Mouse (Mus musculus): ENCODE results near the gene Socs7. TPM values are rescaled to one million over a fixed set of nuclear protein-coding genes. Genes with fewer than 3 reads are reported as not detected.

The Socs7 gene
- polyA plus RNA-seq, 1 experiment, result 37.1 TPM

DNA sequence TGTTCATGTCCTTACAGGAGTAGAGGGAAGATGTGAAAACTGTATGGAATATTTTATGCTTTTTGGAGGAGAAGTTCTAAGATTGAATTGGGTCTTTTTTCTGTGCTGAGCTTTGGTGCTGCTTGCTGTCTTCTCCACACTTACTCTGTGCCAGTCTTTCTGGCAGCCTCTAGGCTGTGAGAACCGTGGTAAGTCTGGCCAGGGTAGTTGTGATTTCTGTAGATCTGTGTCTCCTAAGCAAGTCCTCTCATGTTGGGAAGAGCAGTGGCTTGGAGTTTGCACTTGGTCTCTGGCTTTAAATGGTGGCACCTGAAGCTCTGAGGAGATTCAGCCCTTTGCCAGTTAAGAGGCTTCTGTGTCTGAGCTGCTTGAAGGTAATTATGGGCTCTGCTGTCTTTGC is 3.2 kb downstream of the Socs7 start:
- DNase-seq (ENCODE audit: low read depth), result no peak
- no peak for TF ChIP-seq CTCF (IDR thresholded peaks at IDR 0.05; ENCODE audit: borderline replicate concordance, extremely low read depth, insufficient read depth, insufficient read length)
- no peak for TF ChIP-seq POLR2A (IDR thresholded peaks at IDR 0.05; ENCODE audit: borderline replicate concordance, extremely low read depth, insufficient read depth, insufficient read length, poor library complexity, severe bottlenecking)

DNA sequence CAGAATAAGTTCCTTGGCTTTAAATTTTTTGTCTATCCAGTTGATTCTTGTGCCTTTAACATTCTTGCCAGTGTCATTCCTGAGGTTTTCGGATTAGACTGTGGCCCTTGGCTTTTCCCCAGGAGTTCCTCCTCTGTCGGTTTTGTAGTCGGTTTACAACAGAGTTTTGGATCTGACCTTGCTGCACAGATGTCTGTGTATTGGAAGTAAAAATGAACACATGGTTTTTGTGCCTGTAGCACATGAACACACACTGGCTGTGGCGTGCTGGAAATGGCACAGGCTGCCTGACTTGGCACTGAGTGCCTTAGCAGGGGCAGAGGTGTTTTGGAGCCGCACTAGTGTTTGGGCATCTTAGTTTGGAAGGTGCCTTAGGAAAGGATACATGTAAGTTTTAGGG is 6.2 kb downstream of the Socs7 start:
- no peak for TF ChIP-seq POLR2A (IDR thresholded peaks at IDR 0.05; ENCODE audit: borderline replicate concordance, extremely low read depth, insufficient read depth, insufficient read length, poor library complexity, severe bottlenecking)
- TF ChIP-seq CTCF (IDR thresholded peaks at IDR 0.05; ENCODE audit: borderline replicate concordance, extremely low read depth, insufficient read depth, insufficient read length), result no peak
- DNase-seq (ENCODE audit: low read depth), result peak; percentile 30

DNA sequence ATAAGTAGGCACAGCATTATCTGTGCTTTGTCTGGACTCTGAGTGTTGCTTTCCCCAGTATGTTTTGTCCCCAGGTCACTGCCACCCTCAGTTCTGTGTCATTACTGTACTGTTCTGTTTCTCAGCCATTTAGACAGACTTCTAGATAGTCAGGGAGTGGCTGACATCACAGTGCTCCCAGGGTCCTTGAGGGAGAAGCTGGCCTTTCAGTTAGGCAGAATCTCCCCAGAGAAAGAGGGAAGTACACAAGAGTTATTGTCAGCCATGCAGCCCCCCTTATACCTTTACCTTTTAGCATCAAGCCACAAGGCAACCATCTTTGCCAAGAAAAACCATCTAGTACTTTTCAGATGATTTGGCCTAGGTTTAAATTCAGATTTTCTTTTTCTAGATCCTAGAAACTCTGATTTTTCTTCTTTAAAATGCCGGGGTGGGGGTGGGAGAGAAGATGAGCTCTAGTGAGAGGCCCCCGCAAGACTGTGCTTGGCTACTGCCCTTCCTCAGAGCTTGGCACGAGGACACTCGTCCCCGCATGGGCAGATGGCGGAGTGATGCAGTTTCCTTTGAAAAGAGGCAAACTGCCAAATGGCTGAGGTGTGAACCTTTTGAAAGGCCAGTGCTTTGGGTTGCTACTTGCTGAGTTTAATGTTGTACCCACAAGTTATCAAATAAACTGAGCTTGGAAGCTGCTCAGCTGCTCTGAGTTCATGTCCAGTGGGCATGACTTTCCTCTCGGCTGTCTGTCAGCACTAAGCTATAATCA is 8.2 kb downstream of the Socs7 start:
- TF ChIP-seq CTCF (IDR thresholded peaks at IDR 0.05; ENCODE audit: borderline replicate concordance, extremely low read depth, insufficient read depth, insufficient read length), result no peak
- no peak for TF ChIP-seq POLR2A (IDR thresholded peaks at IDR 0.05; ENCODE audit: borderline replicate concordance, extremely low read depth, insufficient read depth, insufficient read length, poor library complexity, severe bottlenecking)
- DNase-seq (ENCODE audit: low read depth), result peak; percentile 82

DNA sequence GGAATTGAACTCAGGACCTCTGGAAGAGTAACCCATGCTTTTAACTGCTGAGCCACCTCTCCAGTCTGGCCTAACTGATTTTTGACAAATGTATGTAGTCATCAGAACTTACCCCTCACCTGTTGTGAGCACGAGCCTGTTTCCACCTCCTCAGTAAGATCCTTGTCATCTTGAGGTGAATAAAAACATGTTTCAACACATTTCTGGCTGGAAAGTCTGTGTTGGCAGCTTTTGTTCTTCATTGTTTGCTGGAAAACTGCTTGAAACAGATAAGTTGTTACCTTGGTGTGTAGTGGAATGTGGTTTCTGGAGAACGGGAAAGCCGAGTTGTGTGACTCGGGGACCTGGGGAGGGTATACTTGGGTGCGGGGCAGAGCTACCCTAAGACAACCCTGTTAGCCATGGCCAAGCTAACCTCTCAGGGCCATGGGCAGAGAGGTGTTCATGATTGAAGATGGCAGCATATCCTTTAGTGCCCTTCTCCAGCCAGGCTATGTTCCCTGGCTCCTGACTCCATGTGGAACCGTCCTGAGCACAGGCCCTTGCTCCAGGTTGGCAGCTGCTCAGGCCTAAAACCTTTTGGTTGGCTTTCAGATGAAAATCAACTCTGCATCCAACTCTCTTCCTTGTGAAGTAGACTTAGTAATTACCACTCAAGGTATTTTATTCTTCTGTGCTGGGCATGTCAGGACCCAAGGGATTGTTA is 10.0 kb downstream of the Socs7 start:
- no peak for DNase-seq (ENCODE audit: low read depth)
- no peak for TF ChIP-seq CTCF (IDR thresholded peaks at IDR 0.05; ENCODE audit: borderline replicate concordance, extremely low read depth, insufficient read depth, insufficient read length)
- no peak for TF ChIP-seq POLR2A (IDR thresholded peaks at IDR 0.05; ENCODE audit: borderline replicate concordance, extremely low read depth, insufficient read depth, insufficient read length, poor library complexity, severe bottlenecking)

DNA sequence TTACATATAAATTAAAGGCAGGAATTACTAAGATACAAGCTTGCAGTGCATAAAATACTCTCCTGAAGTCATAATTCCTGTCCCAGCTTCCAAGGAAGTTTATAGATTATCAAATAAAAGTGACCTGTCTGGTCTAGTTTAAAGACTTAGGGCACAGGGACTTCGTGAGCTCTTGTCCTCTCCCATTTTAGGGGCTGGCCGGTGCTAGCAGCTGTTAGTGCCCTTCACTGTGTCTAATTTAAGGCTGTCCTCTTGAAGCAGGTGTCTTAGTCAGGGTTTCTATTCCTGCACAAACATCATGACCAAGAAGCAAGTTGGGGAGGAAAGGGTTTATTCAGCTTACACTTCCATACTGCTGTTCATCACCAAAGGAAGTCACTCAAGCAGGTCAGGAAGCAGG is 11.1 kb downstream of the Socs7 start:
- no peak for TF ChIP-seq CTCF (IDR thresholded peaks at IDR 0.05; ENCODE audit: borderline replicate concordance, extremely low read depth, insufficient read depth, insufficient read length)
- TF ChIP-seq POLR2A (IDR thresholded peaks at IDR 0.05; ENCODE audit: borderline replicate concordance, extremely low read depth, insufficient read depth, insufficient read length, poor library complexity, severe bottlenecking), result no peak
- no peak for DNase-seq (ENCODE audit: low read depth)

DNA sequence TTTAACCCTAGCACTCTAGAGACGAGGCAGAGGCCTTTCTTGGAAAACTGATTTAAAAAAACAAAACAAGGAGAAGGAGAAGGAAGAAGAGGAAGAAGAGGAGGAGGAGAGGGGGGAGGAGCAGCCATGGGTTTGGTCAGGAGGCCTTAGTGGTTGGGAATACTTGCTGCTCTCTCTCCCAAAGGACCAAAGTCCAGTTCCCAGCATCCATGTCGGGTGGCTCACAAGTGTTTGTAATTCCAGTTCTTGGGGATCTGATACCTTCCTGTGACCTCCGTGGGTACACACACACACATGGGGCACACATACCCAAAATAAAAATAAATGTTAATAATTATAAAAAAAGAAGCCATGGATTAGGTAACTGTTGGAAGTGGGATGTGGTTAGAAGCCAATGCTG is 17.7 kb downstream of the Socs7 start:
- TF ChIP-seq POLR2A (IDR thresholded peaks at IDR 0.05; ENCODE audit: borderline replicate concordance, extremely low read depth, insufficient read depth, insufficient read length, poor library complexity, severe bottlenecking), result no peak
- TF ChIP-seq CTCF (IDR thresholded peaks at IDR 0.05; ENCODE audit: borderline replicate concordance, extremely low read depth, insufficient read depth, insufficient read length), result no peak
- no peak for DNase-seq (ENCODE audit: low read depth)

DNA sequence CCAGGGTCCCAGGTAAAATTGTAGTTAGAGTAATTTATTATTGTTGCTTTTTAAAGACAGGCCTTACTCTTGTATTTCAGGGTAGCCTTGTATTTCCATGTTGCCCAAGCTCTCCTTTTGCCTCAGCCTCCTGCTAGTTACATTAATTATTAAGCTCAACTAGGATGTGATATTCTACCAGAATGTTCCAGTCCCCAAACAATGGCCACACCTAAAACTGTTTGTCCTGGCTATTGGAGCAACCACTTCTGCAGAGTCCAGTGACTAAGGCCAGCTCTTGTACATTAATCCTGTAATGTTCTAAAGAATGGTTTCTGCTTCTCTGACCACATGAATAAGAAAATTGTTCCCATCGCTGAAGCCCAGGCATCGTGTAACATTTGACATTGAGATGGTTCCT is 20.7 kb downstream of the Socs7 start:
- no peak for DNase-seq (ENCODE audit: low read depth)
- TF ChIP-seq CTCF (IDR thresholded peaks at IDR 0.05; ENCODE audit: borderline replicate concordance, extremely low read depth, insufficient read depth, insufficient read length), result no peak
- no peak for TF ChIP-seq POLR2A (IDR thresholded peaks at IDR 0.05; ENCODE audit: borderline replicate concordance, extremely low read depth, insufficient read depth, insufficient read length, poor library complexity, severe bottlenecking)

DNA sequence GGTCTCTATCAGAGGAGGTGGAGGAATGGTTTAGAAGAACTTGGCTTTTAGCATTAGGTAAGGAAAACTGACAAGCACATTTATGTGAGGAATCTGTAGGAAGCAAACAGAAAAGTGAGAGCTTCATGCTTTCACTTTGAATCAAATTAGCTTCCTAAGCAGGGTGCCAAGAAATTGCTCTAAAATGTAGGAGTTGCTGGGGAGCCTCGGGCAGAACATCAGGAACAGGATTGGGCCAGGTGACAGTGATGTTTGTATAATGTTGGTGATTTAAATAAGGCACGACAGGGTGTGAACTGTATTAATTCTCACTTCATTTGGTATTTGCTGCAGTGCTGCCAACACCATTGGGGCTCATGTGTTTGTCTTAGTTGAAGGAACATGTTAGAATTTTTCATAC is 21.4 kb downstream of the Socs7 start:
- TF ChIP-seq POLR2A (IDR thresholded peaks at IDR 0.05; ENCODE audit: borderline replicate concordance, extremely low read depth, insufficient read depth, insufficient read length, poor library complexity, severe bottlenecking) (no peak), CTCF (IDR thresholded peaks at IDR 0.05; ENCODE audit: borderline replicate concordance, extremely low read depth, insufficient read depth, insufficient read length) (no peak)
- peak; percentile 72 for DNase-seq (ENCODE audit: low read depth)

DNA sequence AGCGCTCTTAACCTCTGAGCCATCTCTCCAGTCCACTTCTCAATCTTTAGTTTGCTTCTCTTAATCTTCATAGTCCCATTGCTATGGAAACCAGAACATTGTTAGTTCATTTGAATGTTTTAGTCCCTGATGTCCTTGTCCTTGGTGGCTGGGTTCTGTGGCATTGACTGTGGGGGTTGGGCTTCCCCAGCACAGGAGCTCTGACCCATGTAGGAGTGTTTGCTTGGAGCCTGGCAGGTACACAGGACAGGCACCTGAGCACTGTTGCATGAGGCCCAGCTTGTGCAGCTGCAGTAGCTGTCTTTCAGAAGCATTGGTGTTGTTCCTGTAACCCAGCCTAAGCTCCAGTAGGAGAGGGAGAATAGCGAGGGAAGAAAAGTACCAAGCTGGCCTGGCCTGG is 25.5 kb downstream of the Socs7 start:
- no peak for DNase-seq (ENCODE audit: low read depth)
- TF ChIP-seq POLR2A (IDR thresholded peaks at IDR 0.05; ENCODE audit: borderline replicate concordance, extremely low read depth, insufficient read depth, insufficient read length, poor library complexity, severe bottlenecking), result no peak
- no peak for TF ChIP-seq CTCF (IDR thresholded peaks at IDR 0.05; ENCODE audit: borderline replicate concordance, extremely low read depth, insufficient read depth, insufficient read length)

DNA sequence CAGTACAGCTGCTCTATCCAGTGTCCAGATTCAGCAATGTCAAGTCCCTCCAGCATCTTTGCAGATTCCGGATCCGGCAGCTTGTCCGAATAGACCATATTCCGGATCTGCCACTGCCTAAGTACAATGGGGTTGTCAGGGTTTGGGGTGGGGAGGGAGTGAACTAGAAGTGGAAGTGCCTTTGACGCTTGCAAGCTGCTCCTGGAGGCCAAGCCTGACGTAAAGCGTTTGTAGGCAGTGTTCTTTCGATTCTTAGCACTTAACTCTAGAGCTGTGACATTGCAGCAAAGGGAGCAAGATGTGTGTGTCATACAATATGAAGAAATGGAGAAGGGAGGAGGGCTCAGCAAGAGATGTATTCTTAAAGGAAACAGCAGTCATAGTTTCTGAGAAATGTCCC is 26.8 kb downstream of the Socs7 start:
- TF ChIP-seq CTCF (IDR thresholded peaks at IDR 0.05; ENCODE audit: borderline replicate concordance, extremely low read depth, insufficient read depth, insufficient read length) (no peak), POLR2A (IDR thresholded peaks at IDR 0.05; ENCODE audit: borderline replicate concordance, extremely low read depth, insufficient read depth, insufficient read length, poor library complexity, severe bottlenecking) (no peak)
- no peak for DNase-seq (ENCODE audit: low read depth)

DNA sequence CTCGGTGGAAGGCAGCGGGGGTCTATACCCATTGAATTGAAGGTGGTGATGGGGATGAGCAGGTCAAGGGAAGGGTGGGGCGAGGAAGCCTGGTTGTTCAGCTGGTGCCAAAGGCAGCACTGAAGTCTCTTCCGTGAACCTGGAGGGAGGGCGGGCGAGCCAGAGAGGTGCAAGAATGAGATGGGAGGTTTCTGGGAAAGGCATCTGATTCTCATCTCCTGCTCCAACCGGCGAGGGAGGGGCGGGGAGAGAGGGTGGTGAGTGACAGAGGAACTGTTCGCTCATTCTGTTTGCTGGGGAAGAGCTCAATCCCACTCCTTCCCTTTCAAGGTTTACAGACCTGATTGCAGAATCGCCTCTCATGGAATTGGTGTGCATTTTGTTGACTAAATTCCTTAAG is 31.3 kb downstream of the Socs7 start:
- no peak for DNase-seq (ENCODE audit: low read depth)
- TF ChIP-seq POLR2A (IDR thresholded peaks at IDR 0.05; ENCODE audit: borderline replicate concordance, extremely low read depth, insufficient read depth, insufficient read length, poor library complexity, severe bottlenecking) (no peak), CTCF (IDR thresholded peaks at IDR 0.05; ENCODE audit: borderline replicate concordance, extremely low read depth, insufficient read depth, insufficient read length) (no peak)

DNA sequence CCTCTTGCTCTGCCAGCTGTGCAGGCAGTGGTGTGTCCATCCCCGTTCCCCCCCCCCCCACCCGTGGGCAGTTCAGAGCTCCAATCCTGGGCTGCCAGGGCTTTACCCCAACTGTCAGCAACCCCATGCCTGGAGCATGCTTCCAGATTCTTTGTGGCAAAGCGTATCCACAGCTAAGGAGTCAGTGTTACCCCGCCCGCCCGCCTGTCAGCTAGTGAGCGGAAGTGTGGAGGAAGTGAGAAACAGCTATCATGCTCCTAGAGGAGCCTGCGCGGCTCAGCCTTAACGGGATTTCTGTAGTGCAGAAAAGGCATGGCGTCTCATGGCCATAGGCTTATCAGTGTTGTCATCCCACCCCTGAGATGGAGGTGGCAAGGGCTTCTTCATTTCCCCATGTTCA is 31.8 kb downstream of the Socs7 start:
- TF ChIP-seq POLR2A (IDR thresholded peaks at IDR 0.05; ENCODE audit: borderline replicate concordance, extremely low read depth, insufficient read depth, insufficient read length, poor library complexity, severe bottlenecking) (no peak), CTCF (IDR thresholded peaks at IDR 0.05; ENCODE audit: borderline replicate concordance, extremely low read depth, insufficient read depth, insufficient read length) (no peak)
- DNase-seq (ENCODE audit: low read depth), result no peak
